Mouse (Mus musculus) cerebellum, adult 11 months (tissue): ENCODE data around the gene Gm3015.
"Not testable (repeated sequence)": the region's sequence is repeated elsewhere in the genome, so short reads cannot be mapped to it uniquely, and the experiment has no call there.

ENCODE experiments used
- DNase-seq: peaks from one replicate; pipeline ENCODE4 v3.0.0; 2022

Gm3015 gene

DNA sequence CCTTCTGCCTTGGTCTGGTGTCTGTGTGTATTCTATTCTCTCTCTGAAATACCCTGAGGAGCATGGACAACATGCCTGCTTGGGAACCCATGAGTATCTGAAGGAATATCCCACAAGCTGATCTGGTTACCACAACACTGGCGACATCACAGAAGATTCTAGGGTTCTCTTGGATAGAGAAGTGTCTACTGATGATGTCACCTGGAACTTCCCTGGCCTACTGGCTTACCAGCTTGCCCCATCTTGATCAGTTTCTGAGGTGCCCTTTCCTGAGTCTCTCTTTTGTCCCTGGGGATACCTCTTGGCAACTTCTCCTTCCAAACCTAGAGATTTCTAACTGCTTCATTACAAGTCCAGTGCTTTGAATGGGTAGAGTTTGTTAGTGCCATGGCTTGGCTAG, at the start of gene Gm3015:
Gm3015 (minus strand) TSS at position 101 of the 400 bp plus-strand sequence.
- DNase-seq: not testable (repeated sequence)

DNA sequence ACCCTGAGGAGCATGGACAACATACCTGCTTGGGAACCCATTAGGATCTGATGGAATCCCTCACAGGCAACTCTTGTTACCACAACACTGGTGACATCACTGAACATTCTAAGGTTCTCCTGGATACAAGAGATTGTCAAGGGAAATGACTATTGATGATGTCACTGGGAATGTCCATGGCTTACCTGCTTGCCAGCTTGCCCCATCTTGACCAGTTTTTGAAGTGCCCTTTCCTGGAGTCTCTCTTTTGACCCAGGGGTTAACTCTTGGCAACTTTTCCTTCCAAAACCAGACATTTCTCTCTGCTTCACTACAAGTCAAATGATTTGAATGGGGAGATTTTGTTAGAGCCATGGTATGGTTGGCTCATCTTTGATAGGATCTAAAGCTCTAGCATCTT, 29.3 kb upstream of the Gm3015 start, which contains the start of gene Gm10377:
Gm10377 (minus strand) TSS at position 101 of the 400 bp plus-strand sequence.
- not testable (repeated sequence) for DNase-seq
